Comparison of ENCODE assay signal across 8 mouse cellular contexts in genomic region chr5:134637820-134638367, GRCm38 (mm10). TPM values are rescaled to one million over a fixed set of nuclear protein-coding genes. Genes with fewer than 3 reads are reported as not detected.
A peak's percentile ranks its signal among the peaks of the same experiment; 100 is the strongest.
DNase-seq lines count a peak whose midpoint lies in the region; ATAC-seq and TF ChIP-seq lines count a peak whose summit lies in the region.

No protein-coding gene starts in this region.

- peaks cover 9% of the 10 kb centered on the region for H3K79me2 ChIP-seq in heart, adult 2 months (replicated peaks; ENCODE audit: control insufficient read depth, insufficient read depth, low read length)
- H3K79me2 ChIP-seq in macrophage (ENCODE audit: inconsistent target): peaks cover 58% of the 10 kb centered on the region

- H3K27ac ChIP-seq in heart, adult 2 months: peak overlapping the region; percentile 97
- peak overlapping the region; percentile 97 for H3K27ac ChIP-seq in forebrain, postnatal 0 days (ENCODE audit: low read depth, low read length)
- peak overlapping the region; percentile 41 for H3K27ac ChIP-seq in macrophage

- intact Hi-C loops in heart, adult 2 months (cut with DNase I): loop anchor here (2.0 kb wide), 2 partner anchors 41 to 55 kb away; no protein-coding TSS in a partner anchor

- peak overlapping the region; percentile 97 for H3K9ac ChIP-seq in heart, adult 2 months (ENCODE audit: low read depth, low read length)
- peak overlapping the region; percentile 95 for H3K9ac ChIP-seq in forebrain, postnatal 0 days

- peak overlapping the region; percentile 97 for H3K4me3 ChIP-seq in heart, adult 2 months
- peak overlapping the region; percentile 97 for H3K4me3 ChIP-seq in forebrain, postnatal 0 days (ENCODE audit: low read depth, low read length)
- H3K4me3 ChIP-seq in macrophage (ENCODE audit: inconsistent target): peak overlapping the region; percentile 86

- H3K9me3 ChIP-seq in forebrain, postnatal 0 days (ENCODE audit: low read length): no peaks in the 10 kb centered on the region

- 5% methylated on average over 5 of the region's 5 CpGs for WGBS in heart, adult 2 months
- WGBS in forebrain, postnatal 0 days: 31% methylated on average over 5 of the region's 5 CpGs
- WGBS in macrophage (ENCODE audit: missing documents): 4% methylated on average over 5 of the region's 5 CpGs

- H3K4me1 ChIP-seq in heart, adult 2 months (ENCODE audit: control insufficient read depth, insufficient read depth, low read length): peaks cover 8% of the 10 kb centered on the region
- peaks cover 15% of the 10 kb centered on the region for H3K4me1 ChIP-seq in forebrain, postnatal 0 days (ENCODE audit: insufficient read depth)

- H3K4me2 ChIP-seq in forebrain, postnatal 0 days (ENCODE audit: low read depth): peak overlapping the region; percentile 72

- ATAC-seq in forebrain, postnatal 0 days: no peak

- no peaks in the 10 kb centered on the region for H3K27me3 ChIP-seq in heart, adult 2 months (ENCODE audit: control insufficient read depth, insufficient read depth, low read length)
- H3K27me3 ChIP-seq in forebrain, postnatal 0 days (ENCODE audit: insufficient read depth, low read length): no peaks in the 10 kb centered on the region

- peaks cover 26% of the 10 kb centered on the region for H3K36me3 ChIP-seq in heart, adult 2 months (ENCODE audit: control insufficient read depth, insufficient read depth, low read length)
- H3K36me3 ChIP-seq in forebrain, postnatal 0 days (ENCODE audit: insufficient read depth): peaks cover 13% of the 10 kb centered on the region; the same call in 1 of the 2 replicates
- 0 out of 2 replicates have a peak, but pooled peaks cover 4% of the 10 kb centered on the region for H3K36me3 ChIP-seq in macrophage (ENCODE audit: inconsistent target)

- no peak for DNase-seq in heart, adult 2 months
- no peak for DNase-seq in heart, adult 11 months
- DNase-seq in B cell, adult 2 months: peak; percentile 30 to 39
- no peak for DNase-seq in forebrain, postnatal 0 days
- DNase-seq in retina, embryonic 14.5 days (ENCODE audit: low spot score): no peak
- DNase-seq in layer of hippocampus, postnatal 36 days: no peak
- DNase-seq in kidney, adult 18-20 months: no peak

- TF ChIP-seq POLR2A in heart, adult 2 months (IDR thresholded peaks at IDR 0.05; ENCODE audit: insufficient read depth, low read depth, low read length): no peak

- no peak for TF ChIP-seq CTCF in heart, adult 2 months (IDR thresholded peaks at IDR 0.05)
- TF ChIP-seq CTCF in forebrain, postnatal 0 days (IDR thresholded peaks at IDR 0.05; ENCODE audit: low read depth): no peak

- no peak for TF ChIP-seq EP300 in heart, adult 2 months (IDR thresholded peaks at IDR 0.05; ENCODE audit: insufficient read depth, low read depth, low read length)

RNA-seq across cellular contexts. Expression of gene Eif4h, which starts 1.4 kb away (rescaled TPM):
- 100 to 1,000 TPM; 126 to 137 TPM for total RNA-seq in heart, adult 2 months (2021)
- 131 and 179 TPM in 2 replicates for polyA plus RNA-seq in heart, adult 2 months (2012; rRNA removed)
- total RNA-seq in forebrain, postnatal 0 days (2014; rRNA removed): 498 and 525 TPM in 2 replicates
- polyA plus RNA-seq in forebrain, postnatal 0 days (2015; fragmentation: Nextera tagmentation; extraction: Ambion mirVana): 315 and 343 TPM in 2 replicates
- total RNA-seq in macrophage (2018; cell fraction: chromatin; rRNA removed): 100 to 1,000 TPM; 156 to 239 (median 217) TPM
- total RNA-seq in macrophage (2018; cell fraction: cytosol; rRNA removed): 100 to 1,000 TPM; 134 to 180 (median 160) TPM
- 100 to 1,000 TPM; 156 to 225 (median 183) TPM for total RNA-seq in macrophage (2018; cell fraction: nucleus; rRNA removed)
- polyA plus RNA-seq in macrophage (2018): 92.6 to 190 TPM (median 145 TPM) in 3 replicates
- 100 to 1,000 TPM; 304 to 317 TPM for total RNA-seq in layer of hippocampus, postnatal 36 days (2021)

RNA-seq across cellular contexts. Expression of gene Lat2, which starts 23.1 kb away (rescaled TPM):
- 1 to 10 TPM; 1.1 to 1.6 TPM for total RNA-seq in heart, adult 2 months (2021)
- polyA plus RNA-seq in heart, adult 2 months (2012; rRNA removed): 2.0 and 3.3 TPM in 2 replicates
- 1.5 and 1.8 TPM in 2 replicates for total RNA-seq in forebrain, postnatal 0 days (2014; rRNA removed)
- 1.2 and 2.5 TPM in 2 replicates for polyA plus RNA-seq in forebrain, postnatal 0 days (2015; fragmentation: Nextera tagmentation; extraction: Ambion mirVana)
- total RNA-seq in macrophage (2018; cell fraction: chromatin; rRNA removed): 1,000 to 10,000 TPM in 1 of 26 experiments, 100 to 1,000 TPM in 25; 103 to 1,091 (median 578) TPM
- total RNA-seq in macrophage (2018; cell fraction: cytosol; rRNA removed): 100 to 1,000 TPM; 220 to 372 (median 288) TPM
- total RNA-seq in macrophage (2018; cell fraction: nucleus; rRNA removed): 100 to 1,000 TPM in 25 of 26 experiments, 10 to 100 TPM in 1; 99.9 to 631 (median 425) TPM
- polyA plus RNA-seq in macrophage (2018): 185 to 303 TPM (median 275 TPM) in 3 replicates
- total RNA-seq in layer of hippocampus, postnatal 36 days (2021): 1 to 10 TPM; 3.4 to 3.7 TPM

RNA-seq across cellular contexts. Expression of gene Limk1, which starts 50.5 kb away (rescaled TPM):
- 1 to 10 TPM; 4.0 to 5.0 TPM for total RNA-seq in heart, adult 2 months (2021)
- polyA plus RNA-seq in heart, adult 2 months (2012; rRNA removed): 7.3 and 8.1 TPM in 2 replicates
- total RNA-seq in forebrain, postnatal 0 days (2014; rRNA removed): 41.3 and 44.5 TPM in 2 replicates
- polyA plus RNA-seq in forebrain, postnatal 0 days (2015; fragmentation: Nextera tagmentation; extraction: Ambion mirVana): 9.3 and 11.4 TPM in 2 replicates
- 10 to 100 TPM in 21 of 26 experiments, 1 to 10 TPM in 5; 4.9 to 62.9 (median 32.8) TPM for total RNA-seq in macrophage (2018; cell fraction: chromatin; rRNA removed)
- total RNA-seq in macrophage (2018; cell fraction: cytosol; rRNA removed): 10 to 100 TPM; 13.6 to 28.7 (median 23.3) TPM
- 10 to 100 TPM in 21 of 26 experiments, 1 to 10 TPM in 5; 6.9 to 51.3 (median 20.3) TPM for total RNA-seq in macrophage (2018; cell fraction: nucleus; rRNA removed)
- 16.9 to 25.3 TPM (median 20.3 TPM) in 3 replicates for polyA plus RNA-seq in macrophage (2018)
- 10 to 100 TPM; 39.1 to 40.1 TPM for total RNA-seq in layer of hippocampus, postnatal 36 days (2021)

RNA-seq across cellular contexts. Expression of gene Rfc2, which starts 56.7 kb away (rescaled TPM):
- total RNA-seq in heart, adult 2 months (2021): 10 to 100 TPM; 21.0 to 24.6 TPM
- polyA plus RNA-seq in heart, adult 2 months (2012; rRNA removed): 32.5 and 44.8 TPM in 2 replicates
- total RNA-seq in forebrain, postnatal 0 days (2014; rRNA removed): 68.9 and 97.5 TPM in 2 replicates
- 150 and 160 TPM in 2 replicates for polyA plus RNA-seq in forebrain, postnatal 0 days (2015; fragmentation: Nextera tagmentation; extraction: Ambion mirVana)
- total RNA-seq in macrophage (2018; cell fraction: chromatin; rRNA removed): 100 to 1,000 TPM in 23 of 26 experiments, 10 to 100 TPM in 3; 50.1 to 375 (median 230) TPM
- 100 to 1,000 TPM in 3 of 26 experiments, 10 to 100 TPM in 23; 48.7 to 120 (median 76.1) TPM for total RNA-seq in macrophage (2018; cell fraction: cytosol; rRNA removed)
- 100 to 1,000 TPM in 20 of 26 experiments, 10 to 100 TPM in 6; 41.1 to 290 (median 182) TPM for total RNA-seq in macrophage (2018; cell fraction: nucleus; rRNA removed)
- polyA plus RNA-seq in macrophage (2018): 65.2 to 94.5 TPM (median 74.5 TPM) in 3 replicates
- 10 to 100 TPM; 50.0 to 50.5 TPM for total RNA-seq in layer of hippocampus, postnatal 36 days (2021)

Comparison
In these comparisons a context has a peak if more than half of its experiments do, and no peak if none do; other contexts are left out.
1. DNase-seq: peak in B cell, adult 2 months (2 of 2); none in heart, adult 2 months (0 of 2), heart, adult 11 months (single experiment), forebrain, postnatal 0 days (single experiment), retina, embryonic 14.5 days (single experiment), layer of hippocampus, postnatal 36 days (0 of 2) and kidney, adult 18-20 months (single experiment).
2. H3K27ac ChIP-seq: peak in every context shown above with its lines; median percentile 97 in heart, adult 2 months; 97 in forebrain, postnatal 0 days; 41 in macrophage.
3. Peak in every context shown above with its lines, with median percentiles within 50 percentile points of each other: H3K4me3 ChIP-seq.